Mouse (Mus musculus): ENCODE data around the gene Med27.

DNA sequence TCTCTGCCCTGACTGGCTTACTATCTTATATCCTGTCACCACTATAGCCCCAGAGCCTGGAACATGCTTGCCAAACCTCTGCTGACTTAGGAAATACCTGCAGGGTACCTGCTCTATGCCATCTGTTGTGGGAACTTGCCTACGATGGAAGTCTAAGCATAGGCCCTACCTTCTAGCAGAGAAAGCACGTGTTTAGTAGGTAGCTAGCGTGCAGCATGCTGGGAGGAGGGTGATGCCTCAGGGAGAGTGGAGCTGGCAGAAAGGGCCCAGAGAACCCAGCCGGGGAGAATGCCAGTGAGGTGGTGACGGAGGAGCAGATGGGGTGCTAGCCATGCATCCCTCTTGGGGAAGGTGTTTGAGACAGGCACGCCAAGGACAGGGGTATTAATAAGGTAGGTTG, 89.8 kb downstream of the Med27 start:
- no peak for TF ChIP-seq CTCF (IDR thresholded peaks at IDR 0.05; ENCODE audit: low read depth)
- TF ChIP-seq EP300 (IDR thresholded peaks at IDR 0.05; ENCODE audit: low read depth), result no peak
